Mouse (Mus musculus) macrophage (primary cell): ENCODE results near the gene Stoml1. TPM values are rescaled to one million over a fixed set of nuclear protein-coding genes. Genes with fewer than 3 reads are reported as not detected.

Experiments
- polyA plus RNA-seq: library from polyadenylated mRNA; stranded (reverse); fragments of 250-400 nt; gene quantifications from 3 replicates; pipeline ENCODE4 v1.2.4, GENCODE M21; 2018; ENCODE audit warnings: inconsistent platforms

The Stoml1 gene
- polyA plus RNA-seq, 1 experiment from 2014 or later = 18.3 TPM

Other genes with a start within 250 kb of the Stoml1 start
- not detected in 3 replicates for gene Cyp11a1, start 246.8 kb upstream of the Stoml1 start, polyA plus RNA-seq
- gene Stra6, start 189.4 kb upstream of the Stoml1 start, polyA plus RNA-seq = not detected in 3 replicates
- gene Ccdc33, start 134.3 kb upstream of the Stoml1 start, polyA plus RNA-seq = not detected in 3 replicates
- gene Islr, start 48.9 kb upstream of the Stoml1 start, polyA plus RNA-seq = not detected in 3 replicates
- not detected in 3 replicates for gene Islr2, start 48.8 kb upstream of the Stoml1 start, polyA plus RNA-seq
- 34.6 to 63.1 TPM (median 37.1 TPM) in 3 replicates for gene Pml, start 3.4 kb upstream of the Stoml1 start, polyA plus RNA-seq
- gene Loxl1, start 60.0 kb downstream of the Stoml1 start, polyA plus RNA-seq = not detected in 3 replicates
- gene Tbc1d21, start 117.3 kb downstream of the Stoml1 start, polyA plus RNA-seq = not detected in 3 replicates
- gene Insyn1, start 235.4 kb downstream of the Stoml1 start, polyA plus RNA-seq = not detected in 3 replicates